Mouse (Mus musculus) limb, embryonic 14.5 days (tissue): ENCODE measurements around the gene Rfx4. TPM values are rescaled to one million over a fixed set of nuclear protein-coding genes. Genes with fewer than 3 reads are reported as not detected.

Experiments used
- ATAC-seq: fragments of 200-750 bp; cut with Nextera tagmentation; 2 replicates; pipeline ENCODE4 v1.8.0; 2017; ENCODE audit warnings: low read depth, moderate number of reproducible peaks, moderate TSS enrichment; ENCODE audit not compliant: low FRiP score
- DNase-seq: peaks from one replicate; pipeline ENCODE4 v3.0.0-alpha.2; 2015; ENCODE audit warnings: low spot score
- H3K27ac ChIP-seq: fragments of 300-500 bp; sonication (generic); replicated peaks from 2 replicates; pipeline ENCODE4 v1.5.1; 2014; ENCODE audit warnings: low read depth, mild to moderate bottlenecking, low read length, moderate library complexity, mixed read lengths
- H3K27me3 ChIP-seq: fragments of 300-500 bp; sonication (generic); 2 replicates; pipeline ENCODE4 v1.6.1; 2014; ENCODE audit warnings: low read length, mixed read lengths; ENCODE audit not compliant: control insufficient read depth, insufficient read depth
- H3K36me3 ChIP-seq: fragments of 300-500 bp; sonication (generic); 2 replicates; pipeline ENCODE4 v1.6.1; 2014; ENCODE audit warnings: mild to moderate bottlenecking, low read length, moderate library complexity, mixed read lengths; ENCODE audit not compliant: control insufficient read depth, insufficient read depth
- H3K4me1 ChIP-seq: fragments of 300-500 bp; sonication (generic); 2 replicates; pipeline ENCODE4 v1.6.1; 2014; ENCODE audit warnings: antibody characterized with exemption, low read length, mixed read lengths; ENCODE audit not compliant: control insufficient read depth, insufficient read depth
- H3K4me2 ChIP-seq: fragments of 300-500 bp; sonication (generic); replicated peaks from 2 replicates; pipeline ENCODE4 v1.6.1; 2014; ENCODE audit warnings: low read depth, mild to moderate bottlenecking, low read length, moderate library complexity; ENCODE audit not compliant: severe bottlenecking
- H3K4me3 ChIP-seq: fragments of 300-500 bp; sonication (generic); replicated peaks from 2 replicates; pipeline ENCODE4 v1.5.1; 2014; ENCODE audit warnings: low read length
- H3K9ac ChIP-seq: fragments of 300-500 bp; sonication (generic); 2 replicates; pipeline ENCODE4 v1.6.1; 2014; ENCODE audit warnings: mild to moderate bottlenecking, low read depth, low read length, moderate library complexity; ENCODE audit not compliant: severe bottlenecking
- H3K9me3 ChIP-seq: fragments of 300-500 bp; sonication (generic); 2 replicates; pipeline ENCODE4 v1.6.1; 2016; ENCODE audit warnings: low read length; ENCODE audit not compliant: control insufficient read depth
- POLR2A ChIP-seq: fragments of 200-500 bp; IDR thresholded peaks from 2 replicates; pipeline ENCODE4 v1.8.0; 2012; ENCODE audit warnings: inconsistent platforms, mild to moderate bottlenecking, moderate library complexity, borderline replicate concordance; ENCODE audit not compliant: insufficient read depth, insufficient read length; ENCODE audit errors: extremely low read depth
- WGBS: fragments of 180-500 bp; shearing (Covaris S2); extraction: QIAGEN DNeasy Blood & Tissue Kit; methylation state at CpG from one replicate; pipeline ENCODE4 v1.1.7; 2014; 5-methylcytosine and 5-hydroxymethylcytosine counted together
- polyA plus RNA-seq, 2 experiments: library from polyadenylated mRNA; depleted of rRNA in 1 of 2; stranded (reverse) in 1 of 2; unstranded in 1 of 2; fragments of >200 nt; fragmentation: Nextera tagmentation in 1 of 2; extraction: Ambion mirVana in 1 of 2; gene quantifications; 2 replicates each; pipeline versions ENCODE4 v1.2.1 to v1.2.3; 2012 to 2014

Gene Rfx4
- polyA plus RNA-seq, 2 experiments, result 0.12 to 0.41 TPM

DNA sequence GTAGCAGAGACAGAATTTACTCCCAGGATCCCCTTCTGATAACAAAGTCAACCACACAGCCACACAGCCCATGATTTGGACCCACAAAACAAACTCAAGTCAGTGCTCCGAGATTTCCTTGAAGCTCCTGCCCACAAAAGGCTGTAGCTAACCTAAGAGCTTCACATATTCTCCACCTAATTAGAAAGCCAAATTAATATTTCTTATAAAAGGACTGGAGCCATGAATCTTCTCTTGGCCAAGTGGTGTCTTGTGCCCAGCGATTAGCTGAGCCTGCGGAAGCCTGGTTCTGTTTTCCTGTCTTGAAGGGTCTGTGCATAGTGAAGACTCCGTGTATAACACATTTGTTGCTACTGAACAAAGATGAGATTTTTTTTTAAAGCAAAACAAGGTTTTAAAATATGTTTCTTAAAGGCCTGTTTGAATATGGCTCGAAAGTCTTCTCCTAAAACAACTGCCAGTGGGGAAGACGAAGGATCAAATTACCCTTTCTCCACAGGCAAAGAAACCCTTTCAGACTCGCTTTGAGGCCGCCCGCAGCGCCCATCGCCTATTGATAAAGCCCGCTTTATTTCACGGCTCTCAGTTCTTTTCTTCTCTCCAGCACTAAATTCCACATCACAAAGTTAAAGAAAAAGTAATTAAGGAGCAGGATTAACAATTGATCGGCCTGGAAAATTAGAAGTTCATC is 103.1 kb downstream of the Rfx4 start:
- WGBS, result 20% methylated on average over 14 of the region's 14 CpGs
- Histone ChIP-seq H3K27ac (no peak overlapping the region), H3K4me3 (no peak overlapping the region), H3K36me3 (no peaks in the 10 kb centered on the region), H3K9ac (no peak overlapping the region), H3K4me1 (no peaks in the 10 kb centered on the region; the same call in 1 of the 2 replicates), H3K27me3 (no peaks in the 10 kb centered on the region), H3K4me2 (no peak overlapping the region), H3K9me3 (no peaks in the 10 kb centered on the region)
- ATAC-seq, result no peak
- no peak for DNase-seq
- TF ChIP-seq POLR2A, result no peak

DNA sequence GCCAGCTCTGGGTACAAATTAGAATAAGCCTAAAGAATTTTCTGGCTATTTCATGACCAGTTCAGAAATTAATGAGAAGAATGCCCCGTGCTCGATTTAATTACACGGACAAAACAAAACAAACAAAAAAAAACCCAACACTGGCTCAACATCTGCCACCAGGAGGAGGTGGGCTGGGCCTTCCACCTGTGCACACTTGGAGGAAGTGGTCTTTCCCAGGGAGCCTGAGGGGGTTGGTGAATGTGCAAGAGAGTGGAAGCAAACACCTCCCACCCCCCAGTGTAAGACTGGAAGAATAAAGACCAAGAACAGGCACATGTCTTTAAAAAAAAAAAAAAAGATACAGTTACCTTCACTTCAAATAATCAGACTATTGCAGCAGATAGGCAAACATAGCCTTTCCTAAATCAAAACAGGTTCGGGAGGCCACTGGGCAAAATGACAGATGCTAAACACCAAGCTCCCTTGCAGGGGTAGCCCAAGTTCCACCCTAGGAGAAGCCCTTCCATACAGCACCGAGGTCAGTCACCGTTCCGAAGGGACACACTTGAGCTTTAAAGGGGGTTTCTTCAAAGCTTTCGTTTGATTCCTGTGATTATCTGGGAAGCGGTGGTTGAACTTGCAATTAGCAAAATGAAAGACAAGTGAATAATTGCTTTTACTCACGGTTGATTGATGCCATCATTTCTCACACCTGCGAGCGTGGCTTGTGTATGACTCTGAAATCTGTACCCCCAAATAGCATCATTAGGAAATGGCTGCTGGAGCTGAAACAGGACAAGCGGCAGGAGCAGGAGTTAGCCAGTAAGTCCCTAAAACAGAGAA is 103.9 kb downstream of the Rfx4 start:
- WGBS, result 45% methylated on average over 13 of the region's 13 CpGs
- no peak overlapping the region for H3K27ac ChIP-seq
- H3K9me3 ChIP-seq, result no peaks in the 10 kb centered on the region
- H3K4me2 ChIP-seq, result no peak overlapping the region
- H3K27me3 ChIP-seq, result no peaks in the 10 kb centered on the region
- DNase-seq (no peak), ATAC-seq (no peak)
- no peak for TF ChIP-seq POLR2A
- H3K4me3 ChIP-seq, result no peak overlapping the region
- H3K4me1 ChIP-seq, result no peaks in the 10 kb centered on the region; the same call in 1 of the 2 replicates
- H3K9ac ChIP-seq, result no peak overlapping the region
- H3K36me3 ChIP-seq, result no peaks in the 10 kb centered on the region

DNA sequence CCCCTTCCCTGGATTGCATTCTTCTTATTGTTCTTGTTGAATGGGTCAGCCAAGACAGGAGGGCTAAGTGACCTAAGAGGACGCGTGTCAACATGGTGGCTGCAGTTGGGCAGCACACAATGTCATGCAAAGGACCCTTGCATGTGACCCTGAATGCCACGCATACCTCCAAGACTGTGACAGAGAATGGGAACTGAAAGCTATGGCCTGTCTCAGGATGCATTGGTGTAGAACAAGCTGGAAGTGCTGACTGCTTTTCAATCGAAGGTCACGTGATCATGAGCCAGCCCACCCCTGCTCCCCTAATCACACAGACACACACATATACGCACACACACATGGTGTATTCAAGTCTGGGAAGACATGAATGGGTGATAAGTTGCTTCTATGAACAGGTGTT is 107.6 kb downstream of the Rfx4 start:
- no peaks in the 10 kb centered on the region for H3K27me3 ChIP-seq
- ATAC-seq (no peak), DNase-seq (no peak)
- H3K36me3 ChIP-seq, result no peaks in the 10 kb centered on the region
- no peak overlapping the region for H3K4me3 ChIP-seq
- 96% methylated on average over 6 of the region's 6 CpGs for WGBS
- H3K4me1 ChIP-seq, result no peaks in the 10 kb centered on the region; the same call in 1 of the 2 replicates
- no peak overlapping the region for H3K9ac ChIP-seq
- TF ChIP-seq POLR2A, result no peak
- no peaks in the 10 kb centered on the region for H3K9me3 ChIP-seq
- H3K27ac ChIP-seq, result no peak overlapping the region
- H3K4me2 ChIP-seq, result no peak overlapping the region

DNA sequence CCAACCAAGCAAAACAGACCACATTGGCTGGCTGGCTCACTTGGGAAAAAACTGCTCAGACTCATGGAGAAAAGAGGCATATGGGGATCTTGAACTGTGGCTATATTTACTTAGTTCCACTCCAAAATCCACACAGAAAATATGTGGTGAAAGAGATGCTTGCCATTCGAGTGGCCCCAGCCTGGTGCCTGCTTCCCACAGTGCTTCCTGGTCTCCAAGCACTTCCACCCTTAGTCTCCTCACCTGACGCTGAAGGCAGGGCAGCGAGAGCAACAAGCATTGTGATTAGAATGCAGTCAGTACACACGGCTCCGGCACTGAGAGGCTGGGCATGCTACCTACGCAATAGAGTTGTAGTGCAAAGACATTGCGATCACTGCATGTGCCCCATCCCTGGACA is 111.7 kb downstream of the Rfx4 start:
- Histone ChIP-seq H3K27me3 (no peaks in the 10 kb centered on the region), H3K4me1 (peaks cover 5% of the 10 kb centered on the region), H3K4me2 (no peak overlapping the region), H3K9ac (no peak overlapping the region), H3K4me3 (no peak overlapping the region), H3K9me3 (no peaks in the 10 kb centered on the region), H3K27ac (no peak overlapping the region), H3K36me3 (no peaks in the 10 kb centered on the region)
- no peak for TF ChIP-seq POLR2A
- DNase-seq, result no peak
- 89% methylated on average over 7 of the region's 7 CpGs for WGBS
- ATAC-seq, result no peak

DNA sequence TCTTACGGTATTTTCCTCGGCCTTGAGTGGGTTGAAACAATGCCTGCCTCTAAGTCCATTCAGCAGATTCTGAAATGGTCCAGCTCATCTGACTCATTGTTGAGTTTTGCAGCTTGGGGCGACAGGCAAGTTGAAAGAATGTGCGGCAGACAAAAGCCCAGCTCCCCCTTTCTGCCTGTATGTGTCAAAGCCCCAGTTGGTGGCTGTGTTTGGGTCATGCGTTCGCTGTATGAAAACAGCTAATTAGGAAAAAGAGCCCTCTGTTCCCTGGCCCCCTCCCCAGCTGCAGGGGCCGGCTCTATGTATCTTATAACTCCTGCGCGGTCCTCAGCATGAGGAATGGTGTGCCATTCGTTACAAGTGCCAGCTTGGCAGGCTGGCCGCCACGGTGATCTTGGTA is 115.4 kb downstream of the Rfx4 start:
- H3K27ac ChIP-seq, result no peak overlapping the region
- H3K4me2 ChIP-seq, result no peak overlapping the region
- H3K9ac ChIP-seq, result no peak overlapping the region
- no peaks in the 10 kb centered on the region for H3K27me3 ChIP-seq
- no peak for ATAC-seq
- H3K9me3 ChIP-seq, result no peaks in the 10 kb centered on the region
- peaks cover 5% of the 10 kb centered on the region for H3K4me1 ChIP-seq
- no peaks in the 10 kb centered on the region for H3K36me3 ChIP-seq
- no peak overlapping the region for H3K4me3 ChIP-seq
- no peak for DNase-seq
- TF ChIP-seq POLR2A, result no peak
- WGBS, result 58% methylated on average over 12 of the region's 12 CpGs
